Mouse (Mus musculus) kidney, postnatal 14 days (tissue): Measurements from ENCODE around the gene Defb10.
"Not testable (repeated sequence)": the region's sequence is repeated elsewhere in the genome, so short reads cannot be mapped to it uniquely, and the experiment has no call there.

Experiments used
- DNase-seq: peaks from one replicate; pipeline ENCODE4 v3.0.0; 2022; ENCODE audit warnings: mixed read lengths

The Defb10 gene

DNA sequence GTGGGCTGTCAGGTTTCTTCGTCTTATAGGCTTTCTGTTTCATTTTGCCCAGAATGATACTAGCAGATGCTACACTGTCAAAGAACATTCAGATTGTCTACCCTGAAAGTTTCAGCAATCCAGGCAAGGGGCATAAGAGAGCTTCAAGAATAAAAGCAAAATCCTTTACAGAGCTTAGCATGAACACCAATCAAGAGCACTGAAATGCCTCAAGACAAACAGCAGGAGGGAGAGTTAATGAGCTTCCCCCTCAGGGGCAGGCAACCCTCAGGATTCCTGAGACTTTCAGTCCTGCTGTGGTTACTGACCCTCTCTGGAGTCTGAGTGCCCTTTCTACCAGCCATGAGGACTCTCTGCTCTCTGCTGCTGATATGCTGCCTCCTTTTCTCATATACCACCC, at the start of gene Defb10:
Gene Defb10 (plus strand): TSS at position 316 of the 400 bp plus-strand sequence.
- DNase-seq: not testable (repeated sequence)

DNA sequence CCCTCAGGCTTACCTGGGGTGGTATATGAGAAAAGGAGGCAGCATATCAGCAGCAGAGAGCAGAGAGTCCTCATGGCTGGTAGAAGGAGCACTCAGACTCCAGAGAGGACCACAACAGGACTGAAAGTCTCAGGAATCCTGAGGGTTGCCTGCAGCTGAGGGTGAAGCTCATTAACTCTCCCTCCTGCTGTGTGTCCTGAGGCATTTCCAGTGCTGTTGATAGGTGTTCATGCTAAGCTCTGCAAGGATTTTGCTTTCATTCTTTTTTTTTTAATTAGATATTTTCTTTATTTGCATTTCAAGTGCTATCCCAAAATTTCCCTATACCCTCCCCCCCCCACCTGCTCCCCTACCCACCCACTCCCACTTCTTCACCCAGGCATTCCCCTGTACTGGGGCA, 26.6 kb downstream of the Defb10 start, which contains the start of gene Defb9:
Gene Defb9 (minus strand): TSS at position 101 of the 400 bp plus-strand sequence.
- not testable (repeated sequence) for DNase-seq

DNA sequence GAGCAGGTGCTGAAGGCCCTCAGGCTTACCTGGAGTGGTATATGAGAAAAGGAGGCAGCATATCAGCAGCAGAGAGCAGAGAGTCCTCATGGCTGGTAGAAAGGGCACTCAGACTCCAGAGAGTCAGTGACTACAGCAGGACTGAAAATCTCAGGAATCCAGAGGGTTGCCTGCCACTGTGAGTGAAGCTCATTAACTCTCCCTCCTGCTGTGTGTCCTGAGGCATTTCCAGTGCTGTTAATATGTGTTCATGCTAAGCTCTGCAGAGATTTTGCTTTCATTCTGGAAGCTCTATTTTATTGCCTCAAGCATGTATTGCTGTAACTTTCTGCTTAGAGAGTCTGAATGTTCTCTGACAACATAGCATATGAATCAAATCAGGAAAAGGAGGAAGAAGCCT, 47.6 kb downstream of the Defb10 start, which contains the start of gene Defb11:
Gene Defb11 (minus strand): TSS at position 123 of the 400 bp plus-strand sequence.
- peak; percentile 23 for DNase-seq
